Mouse (Mus musculus) brain, embryonic 18.5 days (tissue): ENCODE results near the gene Zfp36l2.
A peak's percentile ranks its signal among the peaks of the same experiment; 100 is the strongest.

Experiments
- DNase-seq: peaks from one replicate; pipeline ENCODE4 v3.0.0-alpha.2; 2012; ENCODE audit warnings: low read depth, low spot score

Zfp36l2 gene

GRCm38 (mm10) chr17:84152206-84152975 is 35.4 kb downstream of the Zfp36l2 start:
- no peak for DNase-seq

GRCm38 (mm10) chr17:84151306-84151705 is 36.4 kb downstream of the Zfp36l2 start:
- no peak for DNase-seq

- DNase-seq: no peak
These were observed 37.5 kb downstream of the Zfp36l2 start for GRCm38 (mm10) chr17:84150291-84150690.

DNA sequence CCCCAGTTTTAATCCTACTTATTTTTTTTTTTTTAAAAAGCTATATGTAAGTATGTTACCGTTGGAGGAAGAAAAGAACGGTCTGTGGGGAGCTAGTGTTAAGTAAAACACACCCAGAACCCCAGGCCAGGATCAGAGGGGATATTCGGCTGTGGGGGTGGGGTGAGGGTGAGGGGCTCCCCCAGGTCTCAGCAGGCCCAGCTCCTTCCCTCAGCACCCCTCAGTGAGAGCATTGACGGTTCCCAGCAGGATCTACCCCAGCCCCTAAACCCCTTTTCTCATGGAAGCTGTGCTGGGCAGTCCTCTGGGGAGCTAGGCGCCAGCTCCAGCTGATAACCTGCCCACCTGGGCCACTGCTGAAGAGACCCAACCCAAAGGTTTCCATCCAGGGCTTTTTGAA is 38.2 kb downstream of the Zfp36l2 start:
- no peak for DNase-seq

- peak; percentile 34 for DNase-seq
These were observed 39.0 kb downstream of the Zfp36l2 start for GRCm38 (mm10) chr17:84148499-84149484.

DNA sequence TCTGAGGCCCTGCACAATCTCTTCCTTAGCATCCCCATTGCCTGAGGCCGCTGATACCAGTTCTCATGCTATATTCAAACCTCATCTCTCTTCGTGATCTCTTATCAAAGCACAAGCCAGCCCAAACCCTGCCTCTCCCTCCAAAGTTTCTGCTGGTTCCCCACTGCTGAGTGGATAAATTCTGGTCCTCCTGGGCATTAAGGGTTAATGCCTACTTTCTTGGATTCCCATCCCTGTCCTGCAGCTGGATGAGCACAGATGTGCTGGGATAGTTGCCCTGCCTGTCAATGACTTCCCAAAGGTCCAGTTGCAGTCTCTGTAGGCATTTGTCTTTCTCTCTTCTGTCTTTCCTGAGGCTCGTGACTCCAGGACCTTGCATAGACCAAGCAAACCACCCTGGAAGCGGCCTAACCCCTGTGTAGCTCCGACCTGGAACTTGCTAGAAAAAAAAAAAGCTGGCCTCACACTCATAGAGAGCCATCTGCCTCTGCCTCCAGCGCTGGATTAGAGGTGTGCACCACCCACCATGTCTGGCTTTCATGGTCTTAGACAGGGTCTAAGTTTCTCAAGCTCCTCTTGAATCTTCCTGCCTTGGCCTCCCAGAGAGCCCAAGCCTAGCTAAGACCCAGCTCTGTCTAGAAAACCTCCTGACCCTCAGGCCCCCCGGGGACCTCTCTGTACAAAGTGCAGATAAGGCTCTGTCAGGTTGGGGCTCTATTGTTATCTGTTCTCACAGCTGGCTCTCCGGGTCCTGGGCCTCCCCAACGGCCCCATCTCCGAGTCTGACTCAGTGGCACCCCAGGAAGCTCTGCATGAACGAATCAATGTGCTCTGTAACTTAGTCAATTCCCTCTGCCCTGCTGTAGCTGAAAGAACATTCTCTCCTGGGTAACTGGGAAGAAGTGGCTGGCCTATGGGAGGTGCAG is 40.3 kb downstream of the Zfp36l2 start:
- no peak for DNase-seq

DNA sequence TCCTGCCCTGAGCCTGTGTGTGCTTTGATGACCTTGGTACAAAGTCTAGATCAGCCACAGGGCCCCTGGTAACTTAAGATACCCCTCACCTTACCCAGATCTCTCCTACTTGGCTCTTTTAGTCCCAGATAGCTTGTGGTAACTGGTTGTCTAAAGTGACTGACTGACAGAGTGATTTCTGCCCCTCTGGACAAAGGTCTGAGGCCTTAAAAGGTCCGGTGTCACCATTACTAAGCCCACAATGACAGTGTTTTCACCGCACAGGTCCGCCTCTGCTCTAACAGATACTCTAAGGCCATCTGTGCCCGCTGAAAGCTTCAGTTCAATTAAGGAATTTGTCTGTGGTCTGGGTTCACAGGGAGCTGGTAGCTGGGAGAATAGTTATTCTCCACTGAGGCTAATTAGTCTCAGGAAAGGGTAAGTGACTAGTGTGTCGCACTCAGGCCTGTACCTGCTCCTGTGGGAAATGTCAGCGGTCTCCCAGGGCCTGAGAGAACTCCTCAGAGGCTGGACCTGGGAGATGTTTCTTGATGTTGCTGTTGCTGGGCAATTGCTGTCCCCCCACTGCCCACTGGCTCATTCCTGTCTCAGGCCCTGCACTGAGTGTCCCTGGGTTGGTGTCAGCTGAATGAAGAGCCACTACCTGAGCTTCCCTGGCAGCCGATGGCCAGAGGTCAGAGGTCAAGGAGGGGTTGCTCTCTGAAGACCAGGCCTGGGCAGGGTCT is 41.1 kb downstream of the Zfp36l2 start:
- no peak for DNase-seq

- no peak for DNase-seq
These were observed 41.9 kb downstream of the Zfp36l2 start for GRCm38 (mm10) chr17:84145826-84146287.

DNA sequence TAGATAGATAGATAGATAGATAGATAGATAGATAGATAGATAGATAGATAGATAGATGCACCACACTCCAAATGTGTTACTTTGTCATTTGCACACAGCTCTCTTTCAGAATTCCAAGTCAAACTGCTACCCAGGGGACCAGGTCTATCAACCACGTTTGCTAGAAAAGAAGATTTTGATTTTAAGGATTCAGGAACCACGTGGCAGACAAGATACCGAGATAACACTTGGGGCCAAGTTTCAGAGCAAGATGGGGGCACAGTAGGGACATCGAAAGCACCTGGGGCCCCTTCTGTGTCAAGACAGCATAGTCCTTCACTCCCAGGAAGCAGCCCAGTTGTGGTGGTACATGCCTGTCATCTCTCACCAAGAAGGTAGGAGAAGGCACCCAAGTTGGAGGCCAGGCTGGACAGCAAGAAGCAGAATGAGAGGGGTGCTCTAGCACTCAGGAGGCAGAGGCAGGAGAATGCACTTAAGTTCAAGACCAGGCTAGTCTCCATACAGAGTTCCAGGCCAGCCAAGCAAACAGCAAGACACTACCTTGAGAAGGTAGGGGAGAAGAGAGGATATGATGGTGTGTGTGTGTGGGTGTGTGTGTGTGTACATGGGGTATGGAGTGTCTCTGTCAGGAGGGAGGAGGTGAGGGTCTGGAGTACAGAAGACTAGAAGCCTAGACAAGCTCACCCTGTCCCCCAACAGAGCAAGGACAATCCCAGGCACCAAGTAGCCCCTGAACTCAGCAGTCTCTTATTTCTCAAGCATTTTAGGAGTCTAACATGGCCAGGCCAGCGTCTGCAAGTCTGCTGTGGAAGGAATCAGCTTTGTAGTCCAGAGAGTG is 42.8 kb downstream of the Zfp36l2 start:
- DNase-seq: no peak

DNA sequence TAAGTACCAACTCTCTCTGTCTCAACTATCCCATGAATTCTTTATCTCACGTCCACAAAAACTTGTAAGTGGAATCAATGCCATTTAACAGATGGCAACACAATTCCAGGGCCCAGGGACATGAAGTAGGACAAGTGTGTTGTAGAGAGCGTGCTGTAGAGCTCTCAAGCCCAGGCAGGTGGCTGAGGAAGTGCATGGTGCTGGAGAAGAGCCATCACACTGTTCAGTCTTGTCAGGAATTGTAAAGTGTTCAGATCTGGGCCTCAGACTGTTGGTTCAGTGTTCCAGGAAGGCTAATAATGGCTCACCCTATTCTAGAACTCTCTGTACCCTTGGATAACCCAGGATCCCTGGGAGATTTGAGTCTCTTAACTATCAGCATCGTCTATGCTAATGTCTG is 43.6 kb downstream of the Zfp36l2 start:
- no peak for DNase-seq

DNA sequence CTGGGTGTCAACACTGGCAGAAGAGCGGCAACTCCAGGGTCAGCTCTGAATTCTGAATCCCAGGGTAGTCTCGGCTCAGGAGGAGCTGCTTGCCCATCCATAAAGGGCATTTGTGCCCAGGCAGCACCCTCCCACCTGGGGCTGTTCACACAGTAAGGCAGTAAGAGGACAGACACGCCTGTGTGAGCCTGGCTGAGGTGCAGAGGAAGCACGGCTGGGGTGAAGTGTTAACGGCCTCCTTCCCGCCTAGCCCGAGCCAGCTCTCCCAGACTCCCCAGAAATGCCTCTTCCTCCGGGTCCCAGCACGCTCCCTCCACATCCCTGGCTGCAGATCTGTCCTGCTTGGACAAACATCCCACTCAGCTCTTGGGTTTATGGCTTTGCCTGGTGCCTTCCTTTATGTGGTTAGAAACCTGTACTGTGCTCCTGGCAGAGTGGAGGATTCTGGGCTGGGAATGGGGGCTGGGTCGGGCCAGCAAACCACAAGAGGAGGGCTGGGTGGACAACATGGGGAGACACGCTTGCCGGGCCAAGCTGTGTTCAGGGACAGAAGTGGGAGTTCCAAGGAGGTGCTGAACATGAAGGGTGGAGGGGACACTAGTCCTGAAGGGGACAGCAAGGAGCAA is 44.4 kb downstream of the Zfp36l2 start:
- DNase-seq: no peak

DNA sequence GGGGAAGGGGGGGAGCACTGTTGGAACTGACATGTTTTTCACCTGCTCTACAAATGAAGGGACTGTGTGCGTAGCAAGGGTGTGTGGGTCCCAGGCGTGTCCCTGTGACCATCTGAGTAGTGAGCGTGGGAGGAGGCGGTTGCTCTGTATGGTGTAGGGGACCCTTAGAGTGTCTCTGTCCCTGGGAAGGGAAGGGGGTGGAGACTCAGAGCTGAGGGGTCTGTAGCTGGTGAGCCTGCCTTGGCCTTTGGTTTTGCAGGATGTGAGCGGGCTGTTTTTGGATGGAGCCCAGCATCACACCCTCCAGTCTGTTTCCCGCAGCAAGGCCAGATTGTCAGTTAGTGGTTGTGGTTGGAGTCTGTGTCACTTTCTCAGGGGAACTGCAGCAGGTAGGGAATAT is 46.1 kb downstream of the Zfp36l2 start:
- no peak for DNase-seq

- no peak for DNase-seq
These were observed 46.8 kb downstream of the Zfp36l2 start for GRCm38 (mm10) chr17:84140822-84141507.

GRCm38 (mm10) chr17:84137393-84138171 is 50.2 kb downstream of the Zfp36l2 start:
- no peak for DNase-seq

- DNase-seq: no peak
These were observed 50.9 kb downstream of the Zfp36l2 start for GRCm38 (mm10) chr17:84136669-84137392.

- no peak for DNase-seq
These were observed 51.5 kb downstream of the Zfp36l2 start for GRCm38 (mm10) chr17:84136217-84136616.

DNA sequence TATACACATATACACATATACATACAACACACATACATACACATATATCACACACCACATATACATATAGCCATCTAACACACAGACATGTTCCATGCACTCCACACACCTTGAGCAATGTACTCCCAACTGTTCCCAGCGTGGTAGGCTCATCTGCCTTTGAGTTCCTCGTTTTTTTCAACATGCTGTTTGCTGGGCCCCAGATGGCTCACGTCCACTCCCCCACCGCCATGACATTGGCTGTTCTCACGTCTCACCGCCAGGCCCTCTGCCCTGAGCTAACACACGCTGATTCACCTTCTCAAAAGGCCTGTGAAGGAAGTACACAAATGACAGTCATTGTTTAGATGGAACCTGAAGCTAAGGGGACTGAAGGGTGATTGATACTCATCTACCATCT is 52.5 kb downstream of the Zfp36l2 start:
- DNase-seq: no peak
